Mouse (Mus musculus): ENCODE data around the gene Gm28035. TPM values are rescaled to one million over a fixed set of nuclear protein-coding genes. Genes with fewer than 3 reads are reported as not detected.

Gm28035 gene
- polyA plus RNA-seq, 1 experiment from 2014 or later, result 0.06 TPM

GRCm38 (mm10) chr2:30261921-30262839 lies 21.8 kb downstream of the Gm28035 start:
- no peak for ATAC-seq (ENCODE audit: low FRiP score)
- 92% methylated on average over 18 of the region's 18 CpGs for WGBS
- H3K4me2 ChIP-seq (replicated peaks; ENCODE audit: low read depth, low read length), result no peak overlapping the region
- DNase-seq (ENCODE audit: low spot score), result no peak
- peak overlapping the region; percentile 2; the same call in 1 of the 2 replicates for H3K27ac ChIP-seq (ENCODE audit: low read depth, low read length)
- H3K9me3 ChIP-seq (ENCODE audit: control insufficient read depth, low read length), result no peaks in the 10 kb centered on the region
- H3K4me1 ChIP-seq (replicated peaks; ENCODE audit: control insufficient read depth, insufficient read depth, low read length), result 0 out of 2 replicates have a peak, but pooled peaks cover 2% of the 10 kb centered on the region
- no peak overlapping the region for H3K4me3 ChIP-seq (ENCODE audit: low read depth, low read length)
- H3K27me3 ChIP-seq (ENCODE audit: control insufficient read depth, insufficient read depth, low read length), result no peaks in the 10 kb centered on the region
- no peak overlapping the region for H3K9ac ChIP-seq (ENCODE audit: low read depth, low read length)
- H3K36me3 ChIP-seq (ENCODE audit: control insufficient read depth, insufficient read depth, low read length), result peaks cover 12% of the 10 kb centered on the region; the same call in 1 of the 2 replicates

- no peaks in the 10 kb centered on the region for H3K9me3 ChIP-seq (ENCODE audit: control insufficient read depth, low read length)
- 0 out of 2 replicates have a peak, but pooled peaks cover 2% of the 10 kb centered on the region for H3K4me1 ChIP-seq (replicated peaks; ENCODE audit: control insufficient read depth, insufficient read depth, low read length)
- no peak overlapping the region for H3K4me3 ChIP-seq (ENCODE audit: low read depth, low read length)
- H3K36me3 ChIP-seq (ENCODE audit: control insufficient read depth, insufficient read depth, low read length), result peaks cover 12% of the 10 kb centered on the region; the same call in 1 of the 2 replicates
- no peak for DNase-seq (ENCODE audit: low spot score)
- H3K27ac ChIP-seq (ENCODE audit: low read depth, low read length), result no peak overlapping the region
- ATAC-seq (ENCODE audit: low FRiP score), result no peak
- no peaks in the 10 kb centered on the region for H3K27me3 ChIP-seq (ENCODE audit: control insufficient read depth, insufficient read depth, low read length)
- no peak overlapping the region for H3K4me2 ChIP-seq (replicated peaks; ENCODE audit: low read depth, low read length)
- no peak overlapping the region for H3K9ac ChIP-seq (ENCODE audit: low read depth, low read length)
- 77% methylated on average over 4 of the region's 4 CpGs for WGBS
Measured at GRCm38 (mm10) chr2:30262840-30263441, 22.6 kb downstream of the Gm28035 start.

GRCm38 (mm10) chr2:30263811-30264210 lies 23.4 kb downstream of the Gm28035 start:
- Histone ChIP-seq H3K4me3 (ENCODE audit: low read depth, low read length) (no peak overlapping the region), H3K4me1 (replicated peaks; ENCODE audit: control insufficient read depth, insufficient read depth, low read length) (0 out of 2 replicates have a peak, but pooled peaks cover 2% of the 10 kb centered on the region), H3K27me3 (ENCODE audit: control insufficient read depth, insufficient read depth, low read length) (no peaks in the 10 kb centered on the region), H3K27ac (ENCODE audit: low read depth, low read length) (no peak overlapping the region), H3K9ac (ENCODE audit: low read depth, low read length) (no peak overlapping the region), H3K36me3 (ENCODE audit: control insufficient read depth, insufficient read depth, low read length) (0 out of 2 replicates have a peak, but pooled peaks cover 9% of the 10 kb centered on the region), H3K4me2 (replicated peaks; ENCODE audit: low read depth, low read length) (no peak overlapping the region), H3K9me3 (ENCODE audit: control insufficient read depth, low read length) (no peaks in the 10 kb centered on the region)
- DNase-seq (ENCODE audit: low spot score) (no peak), ATAC-seq (ENCODE audit: low FRiP score) (no peak)
- WGBS, result 93% methylated on average over 6 of the region's 6 CpGs

- Histone ChIP-seq H3K9me3 (ENCODE audit: control insufficient read depth, low read length) (no peaks in the 10 kb centered on the region), H3K27me3 (ENCODE audit: control insufficient read depth, insufficient read depth, low read length) (no peaks in the 10 kb centered on the region), H3K4me1 (replicated peaks; ENCODE audit: control insufficient read depth, insufficient read depth, low read length) (0 out of 2 replicates have a peak, but pooled peaks cover 2% of the 10 kb centered on the region), H3K4me3 (ENCODE audit: low read depth, low read length) (no peak overlapping the region), H3K4me2 (replicated peaks; ENCODE audit: low read depth, low read length) (no peak overlapping the region), H3K36me3 (ENCODE audit: control insufficient read depth, insufficient read depth, low read length) (0 out of 2 replicates have a peak, but pooled peaks cover 9% of the 10 kb centered on the region), H3K27ac (ENCODE audit: low read depth, low read length) (no peak overlapping the region), H3K9ac (ENCODE audit: low read depth, low read length) (no peak overlapping the region)
- 86% methylated on average over 7 of the region's 7 CpGs for WGBS
- DNase-seq (ENCODE audit: low spot score) (no peak), ATAC-seq (ENCODE audit: low FRiP score) (no peak)
Measured at GRCm38 (mm10) chr2:30264671-30265519, 24.5 kb downstream of the Gm28035 start.

GRCm38 (mm10) chr2:30265767-30266253 lies 25.4 kb downstream of the Gm28035 start, which contains the start of gene Phyhd1:
Phyhd1 (plus strand) TSS chr2:30266203.
- Histone ChIP-seq H3K4me3 (ENCODE audit: low read depth, low read length) (no peak within 1 kb of the TSS), H3K36me3 (ENCODE audit: control insufficient read depth, insufficient read depth, low read length) (0 out of 2 replicates have a peak, but pooled peaks cover 9% of the 10 kb centered on the region), H3K4me2 (replicated peaks; ENCODE audit: low read depth, low read length) (no peak within 1 kb of the TSS)

GRCm38 (mm10) chr2:30266392-30266941 lies 26.1 kb downstream of the Gm28035 start:
- peak overlapping the region; percentile 62 for H3K27ac ChIP-seq (ENCODE audit: low read depth, low read length)
- no peak overlapping the region for H3K9ac ChIP-seq (ENCODE audit: low read depth, low read length)
- DNase-seq (ENCODE audit: low spot score) (no peak), ATAC-seq (ENCODE audit: low FRiP score) (no peak)
- 0 out of 2 replicates have a peak, but pooled peaks cover 9% of the 10 kb centered on the region for H3K36me3 ChIP-seq (ENCODE audit: control insufficient read depth, insufficient read depth, low read length)
- H3K4me2 ChIP-seq (replicated peaks; ENCODE audit: low read depth, low read length), result no peak overlapping the region
- H3K27me3 ChIP-seq (ENCODE audit: control insufficient read depth, insufficient read depth, low read length), result no peaks in the 10 kb centered on the region
- H3K4me1 ChIP-seq (replicated peaks; ENCODE audit: control insufficient read depth, insufficient read depth, low read length), result 0 out of 2 replicates have a peak, but pooled peaks cover 2% of the 10 kb centered on the region
- 25% methylated on average over 4 of the region's 4 CpGs for WGBS
- no peaks in the 10 kb centered on the region for H3K9me3 ChIP-seq (ENCODE audit: control insufficient read depth, low read length)
- no peak overlapping the region for H3K4me3 ChIP-seq (ENCODE audit: low read depth, low read length)

More at GRCm38 (mm10) chr2:30265767-30266253, 25.4 kb downstream of the Gm28035 start, which contains the start of gene Phyhd1:
- H3K4me1 ChIP-seq (replicated peaks; ENCODE audit: control insufficient read depth, insufficient read depth, low read length), result 0 out of 2 replicates have a peak, but pooled peaks cover 2% of the 10 kb centered on the region
- peak within 1 kb of the TSS; percentile 62 for H3K27ac ChIP-seq (ENCODE audit: low read depth, low read length)
- no peaks in the 10 kb centered on the region for H3K9me3 ChIP-seq (ENCODE audit: control insufficient read depth, low read length)
- ATAC-seq (ENCODE audit: low FRiP score) (no peak), DNase-seq (ENCODE audit: low spot score) (no peak)
- H3K9ac ChIP-seq (ENCODE audit: low read depth, low read length), result no peak within 1 kb of the TSS
- 52% methylated on average over 5 of the region's 5 CpGs for WGBS
- no peaks in the 10 kb centered on the region for H3K27me3 ChIP-seq (ENCODE audit: control insufficient read depth, insufficient read depth, low read length)

- Histone ChIP-seq H3K9ac (ENCODE audit: low read depth, low read length) (no peak overlapping the region), H3K27me3 (ENCODE audit: control insufficient read depth, insufficient read depth, low read length) (no peaks in the 10 kb centered on the region), H3K36me3 (ENCODE audit: control insufficient read depth, insufficient read depth, low read length) (0 out of 2 replicates have a peak, but pooled peaks cover 6% of the 10 kb centered on the region), H3K4me3 (ENCODE audit: low read depth, low read length) (no peak overlapping the region), H3K4me2 (replicated peaks; ENCODE audit: low read depth, low read length) (no peak overlapping the region), H3K4me1 (replicated peaks; ENCODE audit: control insufficient read depth, insufficient read depth, low read length) (0 out of 2 replicates have a peak, but pooled peaks cover 2% of the 10 kb centered on the region), H3K9me3 (ENCODE audit: control insufficient read depth, low read length) (no peaks in the 10 kb centered on the region), H3K27ac (ENCODE audit: low read depth, low read length) (no peak overlapping the region)
- ATAC-seq (ENCODE audit: low FRiP score), result no peak
- 94% methylated on average over 2 of the region's 2 CpGs for WGBS
- no peak for DNase-seq (ENCODE audit: low spot score)
Measured at GRCm38 (mm10) chr2:30267466-30267865, 27.1 kb downstream of the Gm28035 start.
